Mouse (Mus musculus): ENCODE measurements around the gene Shld1. TPM values are rescaled to one million over a fixed set of nuclear protein-coding genes. Genes with fewer than 3 reads are reported as not detected.

Shld1 gene
- polyA plus RNA-seq, 2 experiments from 2014 or later, result 36.6 to 38.3 TPM

DNA sequence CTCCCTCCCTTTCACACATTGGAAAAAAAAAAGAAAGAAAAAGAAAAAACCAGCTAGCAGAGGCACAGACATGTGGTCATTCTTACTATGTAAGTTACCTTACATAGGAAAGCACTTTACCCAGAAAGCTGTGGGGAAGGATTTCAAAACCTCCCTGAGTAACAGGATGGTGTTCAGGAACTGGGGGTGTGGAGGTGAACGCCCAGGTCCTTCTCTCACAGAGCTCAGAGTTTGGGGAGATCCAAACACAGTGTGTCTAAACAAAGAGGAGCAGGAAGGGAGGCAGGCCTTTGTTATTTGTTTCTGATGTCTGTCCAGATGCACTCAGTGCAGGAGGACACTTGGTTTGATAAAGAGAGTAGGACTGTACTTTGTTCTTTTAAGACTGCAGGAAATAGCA, 5.6 kb downstream of the Shld1 start:
- no peak for ATAC-seq

- no peak for ATAC-seq
These were observed 7.2 kb downstream of the Shld1 start for GRCm38 (mm10) chr2:132693980-132694379.

GRCm38 (mm10) chr2:132695358-132696093, 8.8 kb downstream of the Shld1 start:
- peak; percentile 30 for ATAC-seq

GRCm38 (mm10) chr2:132696519-132696918, 9.8 kb downstream of the Shld1 start:
- ATAC-seq, result no peak

- ATAC-seq, result peak; percentile 10
These were observed 10.5 kb downstream of the Shld1 start for GRCm38 (mm10) chr2:132697256-132697655.

DNA sequence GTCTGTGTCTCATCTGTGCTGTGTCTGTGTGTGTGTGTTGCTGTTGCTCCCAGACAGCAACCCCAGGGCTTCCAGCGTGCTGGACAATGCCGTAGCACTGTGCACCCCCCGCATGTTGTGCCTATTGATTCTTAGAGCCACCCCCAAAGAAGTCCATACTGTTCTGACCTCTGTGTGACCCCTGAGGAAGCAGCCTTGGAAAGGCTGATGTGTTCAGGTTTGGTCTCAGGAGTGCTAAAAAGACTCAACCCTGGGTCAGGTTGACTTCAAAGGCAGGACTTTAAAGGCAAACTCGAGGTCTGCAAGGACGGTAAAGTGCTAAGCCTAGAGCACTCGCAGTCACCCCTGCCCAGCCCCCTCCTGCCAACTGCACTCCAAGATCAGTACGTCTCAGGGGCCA, 11.0 kb downstream of the Shld1 start:
- ATAC-seq, result no peak

DNA sequence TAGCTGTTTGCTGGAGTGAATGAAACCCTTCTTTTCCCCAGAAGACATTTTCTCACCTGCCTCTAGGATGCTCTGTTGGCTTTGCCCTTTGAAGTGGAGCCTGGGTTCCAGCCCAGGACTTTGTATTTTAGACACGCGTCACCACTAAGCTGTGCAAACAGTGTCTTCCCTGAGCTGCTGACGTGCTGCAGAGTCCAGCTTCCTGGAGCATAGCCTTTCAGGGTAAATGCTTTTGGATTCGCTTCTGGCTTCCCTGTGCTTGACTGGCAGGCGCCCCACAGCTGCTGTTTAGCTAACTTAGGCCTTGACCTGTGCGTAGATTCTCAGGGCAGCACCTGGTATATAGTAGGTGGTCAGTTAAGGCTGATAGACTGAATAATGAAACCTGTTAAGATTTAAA, 11.7 kb downstream of the Shld1 start:
- no peak for ATAC-seq

GRCm38 (mm10) chr2:132700921-132701320, 14.2 kb downstream of the Shld1 start:
- ATAC-seq, result no peak

DNA sequence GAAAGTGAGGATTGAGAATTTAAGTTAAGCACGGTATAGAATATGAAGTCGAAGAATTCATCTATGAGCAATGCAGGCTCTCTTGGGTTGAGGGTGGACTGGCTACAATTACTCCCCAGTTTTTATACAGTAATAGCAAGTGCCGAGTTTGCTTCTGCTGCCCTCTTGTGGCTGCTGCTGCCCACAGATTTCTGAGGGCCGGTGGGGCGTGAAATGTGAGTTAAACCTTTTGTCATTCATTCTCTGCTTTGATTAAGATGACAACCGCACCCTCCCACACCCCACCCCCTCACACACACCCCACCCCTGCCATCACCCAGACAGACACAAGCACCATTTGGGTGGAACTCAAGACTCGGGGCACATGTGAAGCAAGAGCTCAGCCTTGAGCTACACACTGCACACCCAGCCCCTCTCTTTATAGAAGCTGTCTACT, 14.7 kb downstream of the Shld1 start:
- peak; percentile 79 for ATAC-seq

DNA sequence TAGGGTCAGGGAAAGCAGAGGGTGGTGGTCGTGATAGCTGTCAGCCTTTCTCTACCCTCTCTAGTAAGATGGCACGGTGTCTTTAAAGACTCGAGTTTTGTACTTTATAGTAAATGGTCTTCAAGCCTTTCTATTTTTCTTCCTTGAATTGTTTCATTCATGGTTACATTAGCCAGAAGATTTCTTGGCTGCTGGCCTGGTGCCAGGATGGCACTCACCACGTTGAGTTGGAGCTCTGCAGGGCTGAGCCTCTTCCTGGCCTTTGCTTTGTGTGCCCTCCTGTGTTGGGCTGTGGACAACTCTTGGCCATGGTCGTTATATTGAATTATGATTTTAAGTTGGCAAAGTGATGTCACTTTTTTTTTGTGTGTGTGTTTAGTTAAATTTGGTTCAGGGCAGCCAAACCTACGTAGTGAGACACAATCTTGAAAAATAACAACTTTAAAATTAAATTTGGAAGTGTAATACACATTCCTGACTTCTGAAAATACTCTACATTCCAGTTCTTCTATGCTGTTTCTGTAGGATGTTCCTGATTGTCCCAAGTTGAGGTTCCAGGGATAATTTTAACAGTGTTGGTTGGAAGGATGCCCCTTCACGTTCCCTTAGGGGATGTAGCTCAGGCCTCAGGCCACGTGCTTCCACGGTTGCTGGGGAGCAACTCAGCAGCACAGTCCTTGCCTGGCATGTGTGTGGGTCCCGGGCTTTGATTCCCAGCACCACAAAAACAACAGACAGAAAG, 18.7 kb downstream of the Shld1 start:
- ATAC-seq, result no peak

DNA sequence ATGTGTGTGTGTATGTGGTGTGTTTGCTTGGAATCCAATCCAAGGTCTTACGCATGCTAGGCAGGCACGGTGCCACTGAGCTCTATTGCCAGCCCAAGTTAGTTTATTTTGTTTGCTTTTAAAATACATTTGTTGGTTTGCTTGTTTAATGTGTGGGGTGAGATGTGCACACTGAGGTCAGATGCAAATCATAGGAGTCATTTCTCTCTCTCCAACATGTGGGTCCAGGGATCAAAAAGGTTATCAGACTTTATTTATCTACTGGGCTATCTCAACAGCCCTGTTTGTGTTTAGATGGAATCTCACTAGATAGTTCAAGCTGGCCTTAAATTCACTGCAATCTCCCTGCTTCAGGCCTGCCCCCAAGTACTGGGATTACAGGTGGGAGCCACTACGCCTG, 19.6 kb downstream of the Shld1 start:
- no peak for ATAC-seq

- no peak for ATAC-seq
These were observed 23.8 kb downstream of the Shld1 start for GRCm38 (mm10) chr2:132710488-132710887.

- ATAC-seq, result no peak
These were observed 25.3 kb downstream of the Shld1 start for GRCm38 (mm10) chr2:132712061-132712460.

- no peak for ATAC-seq
These were observed 27.8 kb downstream of the Shld1 start for GRCm38 (mm10) chr2:132714522-132714921.

- no peak for ATAC-seq
These were observed 28.2 kb downstream of the Shld1 start for GRCm38 (mm10) chr2:132714946-132715345.

GRCm38 (mm10) chr2:132715421-132716070, 28.8 kb downstream of the Shld1 start:
- ATAC-seq, result no peak

- ATAC-seq, result peak; percentile 61
These were observed 29.4 kb downstream of the Shld1 start for GRCm38 (mm10) chr2:132716154-132716553.

DNA sequence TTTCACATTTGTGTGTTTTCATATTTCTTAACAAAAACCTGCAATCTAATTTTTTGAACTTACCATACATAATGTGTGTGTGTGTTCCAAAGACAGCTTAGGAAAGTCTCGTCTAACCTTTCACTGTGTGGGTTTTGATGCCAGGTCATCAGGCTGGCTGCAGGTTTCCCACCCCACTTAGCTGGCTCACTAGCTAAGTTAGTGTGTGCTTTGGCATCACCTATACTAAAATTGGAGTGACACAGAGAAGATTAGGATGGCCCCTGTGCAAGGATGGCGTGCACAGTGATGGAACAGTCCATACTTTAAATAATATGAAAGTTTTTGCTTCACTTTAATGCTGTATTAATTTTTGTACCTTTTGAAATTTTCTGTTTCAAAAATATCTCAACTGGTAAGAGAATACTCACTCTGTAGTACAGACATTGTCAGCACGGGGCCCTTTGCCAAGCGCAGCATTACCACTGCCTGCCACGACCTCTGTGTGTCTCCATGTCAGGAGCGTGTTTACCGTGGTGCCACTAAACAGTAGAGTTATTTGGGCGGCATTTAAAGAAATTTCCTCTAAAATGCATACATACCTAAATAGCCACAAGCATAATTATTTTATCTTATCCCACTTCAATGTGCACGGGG, 30.3 kb downstream of the Shld1 start:
- no peak for ATAC-seq

- ATAC-seq, result no peak
These were observed 30.8 kb downstream of the Shld1 start for GRCm38 (mm10) chr2:132717537-132717912.

DNA sequence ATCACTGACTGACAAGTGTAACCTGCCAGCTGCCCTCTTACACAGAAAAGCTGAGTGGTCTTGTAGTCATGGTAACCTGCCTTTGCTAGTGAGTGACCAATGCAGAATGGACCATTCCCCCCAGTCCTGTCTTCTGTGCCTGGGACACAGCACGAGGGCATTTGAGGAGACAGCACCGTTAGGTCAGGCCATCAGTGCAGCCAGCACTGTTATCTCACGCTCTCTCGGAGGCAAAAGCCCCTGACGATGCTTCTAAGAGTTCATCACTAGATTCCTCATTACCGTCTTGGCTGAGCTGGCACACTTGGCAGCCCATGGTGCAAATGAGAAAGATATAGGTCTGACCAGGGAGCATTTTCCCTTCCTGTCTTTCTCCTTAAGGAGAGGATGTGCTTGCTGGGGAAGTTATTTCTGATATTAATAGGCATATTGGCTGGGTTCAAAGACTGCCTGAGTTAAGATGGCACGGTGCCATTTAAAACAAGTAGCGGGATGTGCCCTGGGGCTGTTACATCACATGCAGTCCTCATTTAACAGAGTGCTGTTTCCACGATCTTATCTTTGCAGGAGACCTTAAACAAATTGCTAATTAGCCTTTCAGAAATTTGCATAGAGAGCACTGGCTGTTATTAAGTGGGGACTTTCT, 34.3 kb downstream of the Shld1 start:
- no peak for ATAC-seq

- ATAC-seq, result no peak
These were observed 35.1 kb downstream of the Shld1 start for GRCm38 (mm10) chr2:132721844-132722243.

DNA sequence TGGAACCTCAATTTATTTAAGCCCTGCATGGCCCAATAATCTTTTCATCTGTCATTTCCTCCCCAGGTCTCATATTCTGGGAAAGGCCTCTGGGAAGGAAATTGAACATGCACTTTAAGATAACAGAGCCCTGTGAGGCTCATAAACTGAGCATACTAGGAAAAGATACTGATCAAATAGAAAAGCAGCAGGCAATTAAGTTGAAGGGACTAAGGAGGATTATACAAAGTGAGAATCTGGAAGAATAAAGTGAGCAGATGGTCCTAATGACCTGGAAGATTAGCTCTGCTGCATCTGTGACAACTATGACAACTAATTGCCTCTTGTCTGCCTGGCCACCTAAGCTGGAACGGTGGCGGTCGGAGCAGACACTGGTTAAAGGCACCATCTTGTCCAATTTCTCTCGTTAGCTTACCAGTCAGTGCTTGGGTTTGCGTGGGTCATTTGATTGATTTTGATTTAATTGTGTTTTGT, 37.3 kb downstream of the Shld1 start:
- ATAC-seq, result no peak
